Mouse (Mus musculus) MN1 (cell line): ENCODE results near the gene Kctd21.
A peak's percentile ranks its signal among the peaks of the same experiment; 100 is the strongest.

Experiments used
- DNase-seq: peaks from one replicate; pipeline ENCODE4 v3.0.0-alpha.2; 2016; ENCODE audit warnings: low spot score

Kctd21 gene

DNA sequence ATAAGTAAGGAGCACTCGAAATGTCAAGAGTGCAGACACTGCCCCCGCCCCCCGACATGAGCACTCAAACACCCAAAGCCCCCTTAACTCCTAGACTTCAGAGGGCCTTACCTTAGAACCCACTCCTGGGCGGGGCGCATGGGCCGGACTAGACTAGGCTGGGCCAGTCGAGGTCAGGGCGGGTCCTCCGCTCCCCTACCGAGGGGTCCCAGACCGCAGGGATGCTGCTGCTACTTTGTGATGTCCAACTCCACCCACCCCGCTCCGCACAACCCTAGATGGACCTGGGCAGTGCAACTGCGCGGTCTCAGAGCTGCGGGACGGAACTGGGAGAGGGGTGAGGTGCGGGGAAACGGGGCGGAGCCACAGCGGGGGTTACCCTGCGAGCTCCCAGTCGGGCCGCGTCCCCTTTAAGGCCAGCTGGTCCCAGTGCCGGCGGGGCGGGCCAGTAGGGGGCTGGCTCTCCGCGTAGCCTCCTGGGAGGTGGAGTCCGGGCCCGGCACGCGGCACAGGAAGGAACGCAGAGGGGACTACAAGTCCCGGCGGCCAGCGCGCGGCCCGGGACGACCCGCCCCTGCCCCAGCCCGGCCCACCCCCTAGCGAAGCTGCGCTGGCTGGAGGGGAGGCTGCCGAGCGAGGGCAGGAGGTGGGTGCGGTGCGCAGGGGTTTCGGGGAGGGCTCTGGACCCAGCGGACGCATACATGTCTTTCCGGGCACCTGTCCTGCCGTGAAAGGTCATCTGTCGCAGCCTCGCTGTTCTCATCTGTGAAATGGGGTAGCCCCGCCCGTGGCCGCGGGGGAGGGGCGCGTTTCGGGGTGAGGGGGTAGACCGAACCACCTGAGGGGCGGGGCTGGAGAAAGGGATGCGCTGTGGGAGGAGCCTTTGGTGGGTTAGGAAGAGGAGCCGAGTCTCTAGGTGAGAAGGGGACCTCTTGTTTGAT lies at the start of gene Kctd21, which contains the start of gene Usp35:
Gene Kctd21, plus strand, starts transcription at position 602 of the 941 bp plus-strand sequence.
Gene Usp35, minus strand, starts transcription at position 295 of the 941 bp plus-strand sequence.
- DNase-seq = peak; percentile 96

DNA sequence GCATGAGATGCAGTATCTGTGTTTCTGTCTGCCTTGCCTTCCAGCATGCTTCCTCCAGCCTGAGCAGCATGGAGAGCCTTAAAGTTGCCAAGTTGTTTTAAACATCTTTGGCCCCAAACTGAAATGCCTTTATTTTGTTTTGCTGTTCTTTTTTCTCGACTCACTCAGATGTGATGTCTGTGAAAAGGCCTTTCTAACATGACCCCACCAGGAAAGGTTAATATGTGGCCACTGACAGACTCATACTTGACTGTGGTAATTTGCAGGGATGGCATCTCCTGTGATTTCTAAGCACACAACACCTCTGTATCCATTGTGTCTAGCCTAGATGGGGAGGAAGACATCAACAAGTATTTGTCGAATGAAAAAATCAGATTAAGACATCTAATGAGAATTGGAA lies 35.1 kb upstream of the Kctd21 start:
- no peak for DNase-seq

DNA sequence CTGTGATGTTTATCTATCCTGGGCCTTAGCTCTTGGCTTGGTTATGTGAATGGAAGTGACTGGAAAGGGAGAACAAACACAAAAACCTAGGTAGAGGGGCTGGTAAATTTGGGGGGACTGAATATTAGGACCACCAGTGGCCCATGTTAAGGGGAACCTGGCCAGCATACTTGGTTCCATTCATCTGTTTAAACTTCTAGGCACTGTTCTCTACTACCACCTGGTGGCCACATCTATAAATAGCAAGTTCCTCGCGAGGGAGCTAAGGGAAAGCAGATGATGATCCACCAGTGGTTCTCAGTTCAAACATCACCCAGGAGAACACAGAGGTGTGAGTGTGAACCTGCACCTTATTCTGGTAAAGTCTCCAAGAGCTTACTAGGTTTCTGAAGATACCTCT lies 34.7 kb upstream of the Kctd21 start:
- DNase-seq = peak; percentile 74

DNA sequence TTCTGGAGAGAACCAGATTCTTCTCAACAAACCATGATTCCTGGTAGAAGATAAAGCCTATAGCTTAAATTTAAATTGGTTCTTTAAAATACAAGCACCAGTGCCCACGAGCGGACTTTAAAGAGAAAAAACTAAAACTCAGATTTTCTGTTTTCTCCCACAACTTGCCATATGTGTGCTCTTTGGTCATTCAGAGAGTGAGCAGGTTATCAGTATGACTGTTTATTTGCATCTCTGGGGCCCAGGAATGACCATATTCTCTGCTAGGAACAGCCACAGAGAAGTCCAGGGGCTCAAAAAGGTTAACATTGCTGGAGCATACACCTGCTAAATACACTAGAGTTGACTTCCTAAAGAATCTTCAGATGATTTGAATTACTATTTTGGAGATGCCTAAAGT lies 33.8 kb upstream of the Kctd21 start:
- no peak for DNase-seq

DNA sequence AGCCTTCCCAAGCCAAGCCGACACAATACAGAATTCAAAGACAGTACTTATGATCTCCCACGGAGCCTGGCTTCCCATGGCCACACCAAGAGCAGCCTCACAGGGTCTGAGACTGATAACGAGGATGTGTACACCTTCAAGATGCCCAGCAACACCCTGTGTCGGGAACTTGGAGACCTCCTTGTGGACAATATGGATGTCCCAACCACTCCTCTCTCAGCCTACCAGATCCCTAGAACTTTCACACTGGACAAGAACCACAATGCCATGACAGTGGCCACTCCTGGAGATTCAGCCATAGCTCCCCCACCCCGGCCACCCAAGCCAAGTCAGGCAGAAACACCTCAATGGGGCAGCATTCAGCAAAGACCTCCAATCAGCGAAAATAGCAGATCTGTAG lies 33.2 kb upstream of the Kctd21 start:
- DNase-seq = no peak

DNA sequence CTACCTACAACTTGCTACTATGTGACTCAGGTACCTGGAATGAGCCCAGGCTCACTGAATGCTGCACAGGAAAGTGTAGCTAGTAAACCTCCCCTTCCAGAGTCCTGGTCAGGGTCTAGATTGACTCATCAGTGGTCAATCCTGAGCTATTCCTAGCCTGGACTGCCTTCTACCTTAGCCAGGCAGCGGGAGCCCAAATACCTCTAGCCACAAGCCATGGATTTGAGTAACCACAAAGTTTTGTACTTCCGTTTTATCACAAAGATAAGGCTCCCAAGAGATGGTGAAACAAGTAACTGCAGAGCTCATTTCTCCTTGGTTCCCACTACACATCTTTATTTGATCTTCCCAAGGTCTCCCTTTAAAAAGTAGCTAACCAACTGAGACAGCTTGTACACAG lies 31.2 kb upstream of the Kctd21 start:
- no peak for DNase-seq

DNA sequence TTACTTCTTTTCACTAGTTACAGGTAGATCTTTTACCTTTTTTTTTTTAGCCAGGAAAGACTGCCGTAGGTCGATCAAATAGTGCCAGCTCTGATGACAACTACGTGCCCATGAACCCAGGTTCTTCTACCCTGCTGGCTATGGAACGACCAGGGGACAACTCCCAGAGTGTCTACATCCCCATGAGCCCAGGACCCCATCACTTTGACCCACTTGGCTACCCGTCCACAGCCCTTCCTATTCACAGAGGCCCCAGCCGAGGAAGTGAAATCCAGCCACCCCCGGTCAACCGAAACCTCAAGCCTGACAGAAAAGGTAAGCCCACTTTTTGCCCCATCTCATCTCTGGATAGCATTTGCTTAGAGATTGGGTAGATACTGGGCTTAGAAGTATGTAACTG lies 30.8 kb upstream of the Kctd21 start:
- no peak for DNase-seq

DNA sequence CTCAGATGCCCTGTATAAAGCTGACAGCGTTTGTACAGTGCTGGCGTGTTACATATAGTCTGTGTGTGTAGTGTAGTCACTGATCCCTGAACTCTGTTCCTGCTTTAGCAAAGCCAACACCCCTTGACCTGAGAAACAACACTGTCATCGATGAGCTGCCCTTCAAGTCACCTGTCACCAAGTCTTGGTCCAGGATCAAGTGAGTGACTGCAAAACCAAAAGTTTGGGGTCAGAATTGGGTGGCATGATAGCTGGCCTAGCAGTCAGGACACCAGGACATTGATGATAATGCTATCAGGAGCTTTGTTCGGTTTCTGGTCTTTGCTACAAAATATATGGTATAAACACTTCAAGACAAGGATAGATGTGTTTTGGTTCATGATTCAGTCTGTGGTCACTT lies 29.9 kb upstream of the Kctd21 start:
- no peak for DNase-seq

DNA sequence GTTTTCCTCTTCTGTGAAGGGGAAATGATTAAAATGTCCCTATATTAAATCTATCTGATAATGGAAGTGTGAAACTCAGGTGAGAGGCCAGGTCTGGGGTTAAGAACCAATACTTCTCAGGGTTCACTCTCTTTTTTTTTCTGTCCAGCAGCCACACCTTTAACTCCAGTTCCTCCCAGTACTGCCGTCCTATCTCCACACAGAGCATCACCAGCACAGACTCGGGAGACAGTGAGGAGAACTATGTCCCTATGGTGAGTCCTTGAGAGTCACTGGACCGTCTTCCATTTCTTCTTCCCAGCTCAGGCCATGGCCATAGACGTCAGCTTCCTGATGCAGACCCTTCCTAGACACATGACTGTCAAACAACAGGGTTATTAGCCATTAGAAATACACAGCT lies 29.3 kb upstream of the Kctd21 start:
- DNase-seq = no peak

DNA sequence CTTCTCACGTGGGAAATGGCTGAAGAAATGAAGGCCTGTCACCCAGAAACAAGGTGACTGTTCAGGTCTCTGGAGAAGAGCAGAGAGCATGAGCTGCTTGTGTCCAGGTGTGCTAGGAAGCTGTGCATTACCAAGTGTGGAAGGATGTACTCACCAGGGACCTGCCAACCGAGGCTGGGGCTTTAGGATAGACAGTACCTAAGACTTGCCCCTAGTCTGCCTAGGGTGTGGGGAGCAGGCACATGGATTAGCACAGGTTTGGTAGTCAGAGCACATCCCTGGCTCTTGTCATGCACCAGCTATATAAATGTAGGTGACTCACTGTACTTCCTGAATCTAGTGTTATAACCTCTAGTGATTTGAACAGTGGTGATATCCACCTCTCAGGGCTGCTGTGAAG lies 28.5 kb upstream of the Kctd21 start:
- no peak for DNase-seq

DNA sequence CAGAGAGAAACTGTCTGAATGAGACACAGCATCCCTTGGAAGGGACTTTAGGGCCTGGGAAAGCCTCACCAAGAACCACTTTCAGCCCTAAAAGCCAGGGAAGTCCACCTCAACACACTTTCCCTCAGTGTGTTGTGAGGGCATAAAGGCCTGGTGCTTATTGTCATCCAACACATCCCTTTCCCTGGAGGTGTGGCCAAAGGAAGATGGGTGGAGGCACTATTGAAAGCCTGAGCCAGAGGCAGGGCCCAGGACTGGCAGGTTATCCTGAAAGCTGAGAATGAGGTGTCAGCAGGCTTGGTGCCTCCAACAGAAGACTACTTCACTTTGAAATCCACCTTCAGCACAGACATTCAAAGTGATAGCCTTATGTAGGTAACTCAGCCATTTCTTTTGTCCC lies 27.7 kb upstream of the Kctd21 start:
- no peak for DNase-seq

DNA sequence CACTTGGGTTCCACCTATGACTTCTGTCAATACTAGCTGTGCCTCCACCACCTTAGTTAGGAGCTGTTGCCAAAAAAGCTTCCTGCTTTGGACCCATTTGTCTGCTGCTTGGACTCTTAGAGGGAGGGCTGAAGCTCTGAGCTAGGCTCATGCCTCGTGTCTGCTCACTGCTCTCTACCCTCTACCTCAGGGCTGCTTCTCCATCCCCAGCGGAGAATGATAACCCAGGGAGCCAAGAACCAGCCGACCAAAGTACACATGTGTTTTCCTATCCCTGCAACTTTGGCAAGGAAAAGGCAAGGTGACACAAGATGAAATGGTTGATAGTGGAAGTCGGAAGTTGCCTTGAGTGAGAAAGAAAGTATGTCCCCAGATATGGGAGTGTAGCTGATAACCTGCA lies 26.9 kb upstream of the Kctd21 start:
- DNase-seq = no peak

DNA sequence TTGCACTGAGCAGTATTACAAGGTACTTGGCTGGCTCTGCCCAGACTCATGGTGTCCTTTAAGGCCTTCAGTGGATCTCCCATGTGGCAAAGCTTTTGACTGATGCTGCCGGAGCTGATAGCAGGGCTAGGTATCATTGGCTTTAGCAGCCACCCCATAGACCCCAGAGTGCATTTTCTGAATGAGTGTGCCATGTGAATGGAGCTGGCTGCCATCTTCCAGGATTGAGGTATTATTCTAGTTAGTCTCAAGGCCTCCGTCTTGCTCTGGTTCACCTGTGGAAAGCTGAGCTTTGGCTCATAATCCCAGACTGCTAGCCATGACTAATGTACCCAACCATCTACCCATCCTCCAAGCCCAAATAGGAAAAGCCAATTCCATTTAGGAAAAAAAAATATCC lies 25.3 kb upstream of the Kctd21 start:
- DNase-seq = no peak

DNA sequence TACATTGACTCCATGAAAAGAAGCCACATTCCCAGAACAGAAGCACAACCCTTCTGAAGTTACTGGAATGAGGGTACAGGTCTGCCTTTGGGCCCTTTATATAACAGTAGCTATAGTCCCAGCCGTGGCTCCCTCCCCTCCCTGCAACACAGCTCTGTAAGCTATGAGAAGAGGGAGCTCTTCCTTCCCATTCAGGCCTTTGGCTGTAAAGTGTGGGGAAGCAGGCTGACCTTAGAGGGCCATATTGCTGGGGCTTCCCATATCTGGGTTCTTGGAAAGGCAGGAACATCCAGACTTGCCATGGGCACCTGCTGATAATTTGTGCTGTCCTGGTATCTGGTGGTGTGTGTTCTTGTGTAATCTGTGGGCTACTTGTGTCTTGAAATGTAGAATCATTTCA lies 24.6 kb upstream of the Kctd21 start:
- no peak for DNase-seq

DNA sequence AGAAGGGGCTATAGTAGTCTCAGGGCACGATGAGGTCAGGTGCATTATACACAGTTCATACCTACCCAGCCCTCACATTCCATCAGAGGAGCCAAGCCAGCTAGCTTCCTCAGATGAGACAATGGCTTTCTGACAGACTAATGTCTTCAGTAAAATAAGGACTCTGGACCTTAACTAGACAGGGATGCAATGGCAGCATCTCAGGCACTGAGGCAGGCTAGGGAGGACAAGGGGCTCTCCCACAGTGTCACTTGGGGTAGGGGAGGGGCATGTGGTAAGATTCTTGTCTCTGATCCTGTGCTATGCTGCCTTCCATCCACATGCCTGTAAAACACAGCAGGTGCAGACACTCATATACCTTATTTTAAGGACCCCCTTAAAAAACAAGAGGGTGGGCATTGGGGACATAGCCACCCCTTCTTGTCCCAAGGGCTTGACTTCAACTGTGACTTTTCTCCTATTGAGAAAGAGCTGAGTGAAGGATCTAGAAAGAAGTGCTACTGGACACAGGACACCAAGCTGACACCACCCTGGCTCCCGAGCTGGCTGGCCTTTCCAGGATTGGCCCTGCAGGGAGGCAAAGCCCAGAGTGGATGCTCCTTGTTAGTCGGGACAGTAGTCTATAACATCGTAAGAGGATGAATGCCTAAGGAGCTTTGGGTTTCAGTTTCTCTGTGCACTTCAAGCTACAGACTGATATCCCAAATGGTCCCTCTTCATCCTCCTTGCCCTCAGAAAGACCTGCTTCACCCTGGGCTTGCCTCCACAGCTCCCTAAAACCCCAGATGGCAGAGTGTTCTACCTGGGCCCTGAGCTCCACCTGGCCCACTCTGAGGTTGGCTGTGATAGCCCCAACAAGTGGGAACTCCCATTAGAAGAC lies 22.4 kb upstream of the Kctd21 start:
- DNase-seq = no peak

DNA sequence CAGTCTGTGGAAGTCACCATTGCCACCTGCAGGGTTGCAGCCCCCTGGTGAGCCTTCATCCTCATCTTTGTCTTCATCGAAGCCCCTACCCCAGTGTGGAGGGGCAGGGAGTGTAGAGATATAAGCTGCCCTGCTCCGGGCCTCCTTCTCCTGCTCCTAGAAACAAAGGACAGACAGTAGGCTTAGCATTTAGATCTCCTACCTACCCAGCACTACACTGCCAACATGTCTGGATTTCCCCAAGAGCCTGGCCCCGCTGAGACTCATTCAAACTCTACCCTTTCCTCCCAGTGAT lies 21.8 kb upstream of the Kctd21 start:
- no peak for DNase-seq

DNA sequence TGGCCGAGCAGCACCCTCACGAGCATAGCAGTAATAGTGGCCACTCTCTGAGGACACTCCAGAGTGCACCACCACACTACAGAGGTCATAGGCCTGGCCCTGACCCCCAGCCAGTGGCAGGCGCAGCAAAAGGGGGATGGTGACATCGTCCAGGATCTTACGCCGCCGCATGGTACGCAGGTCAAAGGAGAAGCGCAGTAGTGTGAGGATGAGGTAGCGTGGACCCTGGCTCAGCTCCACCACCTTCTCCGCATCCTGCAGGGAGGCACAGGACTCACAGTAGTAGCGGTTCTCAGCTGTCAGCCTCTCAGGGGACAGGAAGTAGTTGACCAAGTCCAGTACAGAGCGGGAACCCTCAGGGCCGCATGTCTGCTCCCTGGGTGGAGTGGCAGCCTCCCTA lies 20.5 kb upstream of the Kctd21 start:
- DNase-seq = no peak

DNA sequence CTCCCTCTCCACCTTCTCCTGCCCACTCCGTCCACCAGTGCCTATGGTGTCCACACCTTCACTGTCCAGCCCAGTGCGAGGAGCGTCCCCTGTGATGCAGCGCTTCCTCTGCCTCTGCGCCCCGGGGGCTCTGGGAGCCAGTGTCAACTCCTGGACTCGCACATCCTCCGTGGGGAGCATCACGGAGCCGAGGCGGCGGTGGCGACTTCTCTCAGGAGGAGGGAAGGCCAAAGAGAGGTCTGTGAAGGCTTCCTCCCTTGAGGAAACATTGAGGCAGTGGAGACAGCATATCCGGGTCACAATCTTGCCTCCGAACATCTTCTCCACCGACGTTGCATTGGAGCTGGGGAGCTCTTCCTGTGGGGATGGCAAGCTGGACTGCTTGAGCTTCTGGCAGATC lies 19.9 kb upstream of the Kctd21 start:
- no peak for DNase-seq

DNA sequence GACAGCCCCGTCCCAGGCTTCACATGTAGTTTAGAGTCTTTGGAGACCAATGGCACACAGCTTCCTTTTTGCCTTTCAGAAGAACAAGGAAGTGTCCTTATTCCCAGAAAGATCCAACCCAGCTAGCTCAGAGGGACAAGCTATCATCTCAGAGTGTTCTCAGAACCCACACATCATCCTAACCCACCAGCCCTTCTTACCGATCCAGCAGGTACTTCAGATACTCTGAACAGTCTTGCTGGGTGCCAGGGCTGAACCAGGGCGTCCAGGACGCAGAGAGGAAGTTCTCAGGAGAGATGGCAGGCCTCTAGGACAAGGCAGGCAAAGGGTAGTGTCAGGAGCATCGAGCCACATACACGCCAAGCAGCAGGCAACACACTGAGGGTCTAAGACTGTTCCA lies 19.3 kb upstream of the Kctd21 start:
- no peak for DNase-seq

DNA sequence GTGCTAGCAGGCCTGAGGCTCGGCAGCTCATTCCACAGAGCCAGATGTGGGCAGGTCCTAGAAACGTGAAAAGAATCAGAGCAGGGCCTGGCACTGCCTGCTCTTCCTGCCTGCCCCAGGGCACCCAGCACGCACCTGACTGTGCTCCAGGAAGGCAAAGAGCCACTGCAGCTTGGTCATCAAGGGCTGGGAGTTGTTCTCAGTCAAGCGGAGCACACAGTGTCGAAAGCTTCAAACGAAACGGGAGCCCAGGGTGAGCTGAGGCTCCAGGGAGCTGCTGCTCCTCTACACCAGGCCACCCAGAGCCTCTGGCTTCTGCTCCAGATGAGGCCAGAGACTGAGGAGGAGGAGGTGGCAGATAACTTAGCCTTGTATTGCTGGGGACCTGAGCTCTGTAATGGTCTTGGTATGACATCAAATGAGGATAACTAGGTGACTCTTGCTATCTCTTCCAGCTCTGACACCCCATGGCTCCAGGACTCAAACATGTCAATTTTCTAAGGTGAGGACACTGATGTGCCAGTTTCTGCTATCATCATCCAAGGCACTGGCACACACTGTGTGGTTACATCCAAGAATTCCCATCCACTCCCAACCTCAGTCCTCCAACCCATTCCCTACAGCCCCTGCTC lies 18.6 kb upstream of the Kctd21 start:
- DNase-seq = no peak

DNA sequence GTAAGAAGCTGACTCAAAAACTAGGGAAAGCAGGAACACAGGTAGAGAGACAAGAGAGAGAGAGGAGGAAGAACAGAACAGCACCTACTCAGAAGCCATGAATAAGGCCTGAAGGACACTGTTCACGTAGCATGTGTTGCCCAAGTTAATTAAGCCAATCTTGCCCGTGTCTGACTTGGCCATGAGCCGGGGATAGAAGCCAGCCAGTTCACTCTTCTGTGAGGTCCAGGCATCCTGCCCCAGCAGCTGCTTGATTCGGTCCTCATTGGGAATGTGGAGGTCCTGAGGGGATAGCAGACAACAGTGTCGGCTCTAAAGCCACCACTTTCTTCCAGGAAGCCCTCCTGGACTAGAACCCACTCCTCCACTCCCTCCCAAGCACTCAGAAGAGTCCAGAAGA lies 17.5 kb upstream of the Kctd21 start:
- DNase-seq = no peak

DNA sequence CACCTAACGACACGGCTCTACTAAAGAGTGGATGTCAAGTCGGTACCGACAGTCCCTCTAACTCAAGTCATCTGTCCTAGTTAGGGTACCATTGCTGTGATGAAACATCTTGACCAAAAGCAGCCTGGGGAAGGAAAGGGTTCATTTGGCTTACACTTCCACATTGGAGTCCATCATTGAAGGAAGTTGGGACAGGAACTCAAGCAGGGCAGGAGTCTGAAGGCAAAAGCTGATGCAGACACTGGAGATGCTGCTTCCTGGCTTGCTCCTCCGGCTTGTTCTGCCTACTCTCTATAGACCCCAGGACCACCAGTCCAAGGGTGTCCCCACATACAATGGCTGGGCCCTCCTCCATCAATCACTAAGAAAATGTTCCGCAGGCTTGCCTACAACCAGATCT lies 16.5 kb upstream of the Kctd21 start:
- no peak for DNase-seq

DNA sequence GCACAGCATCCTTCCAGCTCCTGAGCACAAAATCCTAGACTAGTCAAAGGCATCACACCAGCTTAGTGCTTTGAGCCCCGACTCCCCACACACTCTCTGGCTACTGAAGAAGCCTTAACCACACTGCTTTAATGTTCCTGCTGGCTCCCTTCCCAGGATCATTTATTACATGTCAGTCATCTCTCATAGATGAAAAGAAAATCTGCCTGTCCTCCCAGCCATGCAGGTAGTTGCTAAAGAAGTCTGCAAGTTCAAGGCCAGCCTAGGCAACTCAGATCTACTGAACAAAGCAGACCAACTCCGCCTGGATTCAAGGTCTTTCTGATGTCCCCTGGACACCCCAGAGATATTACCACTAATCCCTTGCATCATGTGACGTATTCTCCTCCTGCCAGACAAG lies 14.4 kb upstream of the Kctd21 start:
- peak; percentile 12 for DNase-seq
